Mouse (Mus musculus) forebrain, embryonic 11.5 days (tissue): Measurements from ENCODE around the gene Kif24. TPM values are rescaled to one million over a fixed set of nuclear protein-coding genes. Genes with fewer than 3 reads are reported as not detected.
A peak's percentile ranks its signal among the peaks of the same experiment; 100 is the strongest.

Experiments used
- ATAC-seq: fragments of 200-750 bp; cut with Nextera tagmentation; replicated peaks from 2 replicates; pipeline ENCODE4 v1.8.0; 2017; ENCODE audit warnings: moderate TSS enrichment; ENCODE audit not compliant: low FRiP score
- DNase-seq: peaks from one replicate; pipeline ENCODE4 v3.0.0-alpha.2; 2017; ENCODE audit warnings: low spot score
- H3K27ac ChIP-seq: fragments of 300-500 bp; sonication (generic); 2 replicates; pipeline ENCODE4 v1.5.1; 2014; ENCODE audit warnings: low read depth, low read length
- H3K27me3 ChIP-seq: fragments of 300-500 bp; sonication (generic); 2 replicates; pipeline ENCODE4 v1.6.1; 2014; ENCODE audit warnings: mild to moderate bottlenecking, low read length, mixed read lengths; ENCODE audit not compliant: control insufficient read depth, insufficient read depth
- H3K36me3 ChIP-seq: fragments of 300-500 bp; sonication (generic); 2 replicates; pipeline ENCODE4 v1.6.1; 2014; ENCODE audit warnings: mild to moderate bottlenecking, low read length, moderate library complexity, mixed read lengths; ENCODE audit not compliant: control insufficient read depth, insufficient read depth
- H3K4me1 ChIP-seq: fragments of 300-500 bp; sonication (generic); replicated peaks from 2 replicates; pipeline ENCODE4 v1.6.1; 2014; ENCODE audit warnings: low read length, mixed read lengths; ENCODE audit not compliant: control insufficient read depth, insufficient read depth
- H3K4me2 ChIP-seq: fragments of 300-500 bp; sonication (generic); 2 replicates; pipeline ENCODE4 v1.6.1; 2014; ENCODE audit warnings: low read depth, mild to moderate bottlenecking, low read length, moderate library complexity, mixed read lengths; ENCODE audit not compliant: severe bottlenecking
- H3K4me3 ChIP-seq: fragments of 300-500 bp; sonication (generic); 2 replicates; pipeline ENCODE4 v1.5.1; 2014; ENCODE audit warnings: low read depth, low read length
- H3K9ac ChIP-seq: fragments of 300-500 bp; sonication (generic); 2 replicates; pipeline ENCODE4 v1.6.1; 2014; ENCODE audit warnings: low read length
- H3K9me3 ChIP-seq: fragments of 300-500 bp; sonication (generic); 2 replicates; pipeline ENCODE4 v1.6.1; 2016; ENCODE audit warnings: low read length, mixed read lengths; ENCODE audit not compliant: control insufficient read depth
- WGBS: fragments of 180-500 bp; shearing (Covaris S2); extraction: QIAGEN DNeasy Blood & Tissue Kit; methylation state at CpG from one replicate; pipeline ENCODE4 v1.1.7; 2014; 5-methylcytosine and 5-hydroxymethylcytosine counted together
- polyA plus RNA-seq: library from polyadenylated mRNA; unstranded; fragments of >200 nt; fragmentation: Nextera tagmentation; extraction: Ambion mirVana; gene quantifications from 2 replicates; pipeline ENCODE4 v1.2.1, GENCODE M21; 2014

Kif24 gene
- polyA plus RNA-seq, 1 experiment from 2014 or later: 15.8 TPM

- no peak overlapping the region for H3K9ac ChIP-seq
- no peak for ATAC-seq
- H3K27me3 ChIP-seq: no peaks in the 10 kb centered on the region
- no peak overlapping the region for H3K4me2 ChIP-seq
- no peak for DNase-seq
- 66% methylated on average over 4 of the region's 4 CpGs for WGBS
- H3K36me3 ChIP-seq: no peaks in the 10 kb centered on the region
- no peaks in the 10 kb centered on the region for H3K9me3 ChIP-seq
- H3K27ac ChIP-seq: no peak overlapping the region
- H3K4me3 ChIP-seq: no peak overlapping the region
- H3K4me1 ChIP-seq: no peaks in the 10 kb centered on the region; the same call in 1 of the 2 replicates
These were observed 14.2 kb upstream of the Kif24 start for GRCm38 (mm10) chr4:41478751-41479455.

- DNase-seq (no peak), ATAC-seq (no peak)
- no peak overlapping the region for H3K4me2 ChIP-seq
- H3K9me3 ChIP-seq: no peaks in the 10 kb centered on the region
- H3K4me1 ChIP-seq: no peaks in the 10 kb centered on the region; the same call in 1 of the 2 replicates
- H3K9ac ChIP-seq: no peak overlapping the region
- no peak overlapping the region for H3K27ac ChIP-seq
- no peaks in the 10 kb centered on the region for H3K27me3 ChIP-seq
- 87% methylated on average over 9 of the region's 9 CpGs for WGBS
- H3K4me3 ChIP-seq: no peak overlapping the region
- H3K36me3 ChIP-seq: no peaks in the 10 kb centered on the region
These were observed 13.0 kb upstream of the Kif24 start for GRCm38 (mm10) chr4:41477648-41478160.

DNA sequence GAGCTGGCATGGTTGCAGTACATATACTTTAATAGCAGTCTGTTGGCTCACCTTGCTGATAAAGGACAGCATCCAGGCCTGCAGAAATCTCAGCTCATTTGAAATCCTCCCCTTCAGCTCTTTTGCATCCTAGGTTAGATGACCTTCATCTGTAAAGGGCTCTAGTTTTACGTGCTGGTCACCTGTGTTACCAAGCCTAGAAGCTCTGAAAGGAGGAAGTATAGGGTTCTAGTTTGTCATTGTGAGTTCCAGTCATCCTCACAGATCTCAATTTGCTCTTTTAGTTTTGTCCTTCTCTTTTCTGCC is 6.7 kb upstream of the Kif24 start:
- Histone ChIP-seq H3K36me3 (no peaks in the 10 kb centered on the region), H3K4me3 (no peak overlapping the region), H3K9me3 (no peaks in the 10 kb centered on the region), H3K27me3 (no peaks in the 10 kb centered on the region), H3K4me1 (peaks cover 15% of the 10 kb centered on the region; the same call in 1 of the 2 replicates), H3K9ac (0 out of 2 replicates have a peak overlapping the region, but pooled peaks have one; percentile 4), H3K27ac (peak overlapping the region; percentile 78), H3K4me2 (no peak overlapping the region)
- DNase-seq (no peak), ATAC-seq (no peak)
- 83% methylated on average over 1 of the region's 1 CpGs for WGBS

DNA sequence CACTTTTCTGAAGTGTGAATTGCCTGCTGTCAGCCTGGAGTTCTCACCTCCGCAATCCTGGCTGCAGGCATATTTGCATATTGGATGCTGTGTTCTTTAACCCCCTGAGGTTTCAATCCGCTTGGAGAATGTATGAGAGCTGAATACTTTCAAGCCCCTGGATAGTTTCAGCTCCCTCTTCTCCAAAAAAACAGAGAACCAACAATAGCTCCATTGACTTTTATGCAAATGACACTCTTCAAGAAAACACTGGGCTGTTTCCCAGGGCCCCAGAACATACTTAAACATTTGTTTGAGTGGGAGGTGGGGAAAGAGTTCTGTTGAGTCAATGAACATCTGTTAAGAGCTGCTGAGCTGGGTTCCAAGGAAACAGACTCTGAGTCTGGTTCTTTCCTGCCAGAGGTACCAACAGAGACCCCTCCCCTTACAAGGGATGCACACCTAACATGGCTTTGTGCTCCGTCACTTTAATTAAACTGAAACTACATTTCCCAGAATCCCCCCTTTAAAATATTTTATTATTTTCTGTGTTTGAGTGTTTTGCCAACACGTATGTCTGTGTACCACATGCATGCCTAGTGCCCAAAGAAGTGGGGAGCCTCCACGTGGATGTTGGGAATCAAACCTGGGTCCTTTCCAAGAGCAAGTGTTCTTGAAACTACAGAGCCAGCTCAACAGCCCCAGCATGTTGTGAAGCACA is 6.1 kb upstream of the Kif24 start:
- Histone ChIP-seq H3K36me3 (no peaks in the 10 kb centered on the region), H3K27ac (peak overlapping the region; percentile 78), H3K9me3 (no peaks in the 10 kb centered on the region), H3K4me3 (no peak overlapping the region), H3K4me1 (peaks cover 15% of the 10 kb centered on the region; the same call in 1 of the 2 replicates), H3K4me2 (no peak overlapping the region), H3K9ac (0 out of 2 replicates have a peak overlapping the region, but pooled peaks have one; percentile 4), H3K27me3 (no peaks in the 10 kb centered on the region)
- DNase-seq (peak; percentile 56), ATAC-seq (peak; percentile 74)
- 25% methylated on average over 5 of the region's 5 CpGs for WGBS

DNA sequence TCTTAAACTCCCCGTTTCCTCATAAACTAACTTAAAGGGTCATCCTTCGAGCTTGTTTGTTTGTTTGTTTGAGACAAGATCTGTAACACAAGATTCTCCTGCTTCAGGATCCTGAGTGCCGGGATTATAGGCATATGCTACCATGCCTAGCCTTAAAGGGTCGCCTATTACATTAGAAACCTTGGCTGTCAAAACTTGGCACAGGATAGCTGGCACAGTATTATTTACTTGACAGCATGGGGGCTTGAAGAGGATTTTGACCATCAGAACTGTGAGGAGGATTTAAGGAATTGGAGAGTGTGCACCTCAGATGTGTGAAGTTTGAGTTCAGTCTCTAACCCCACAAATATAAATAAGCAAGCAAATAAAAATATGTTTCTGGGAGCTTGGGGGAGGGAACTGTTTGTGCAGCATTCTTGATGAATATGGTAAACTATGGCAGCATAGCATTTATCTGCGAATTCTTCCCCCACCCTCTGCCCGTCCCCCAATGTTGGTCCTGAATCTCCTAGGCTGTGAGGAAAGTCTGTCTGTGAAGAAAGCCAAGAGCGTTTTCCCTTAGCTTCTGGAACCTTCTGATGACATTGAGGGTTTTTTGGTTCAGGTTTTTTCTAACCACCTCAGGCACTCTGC is 5.5 kb upstream of the Kif24 start:
- Histone ChIP-seq H3K27ac (peak overlapping the region; percentile 51; the same call in 1 of the 2 replicates), H3K9me3 (no peaks in the 10 kb centered on the region), H3K4me2 (no peak overlapping the region), H3K27me3 (no peaks in the 10 kb centered on the region), H3K4me1 (peaks cover 15% of the 10 kb centered on the region; the same call in 1 of the 2 replicates), H3K36me3 (no peaks in the 10 kb centered on the region), H3K4me3 (no peak overlapping the region), H3K9ac (no peak overlapping the region)
- WGBS: 58% methylated on average over 7 of the region's 7 CpGs
- DNase-seq (no peak), ATAC-seq (no peak)

- Histone ChIP-seq H3K27me3 (no peaks in the 10 kb centered on the region), H3K36me3 (no peaks in the 10 kb centered on the region), H3K9me3 (no peaks in the 10 kb centered on the region), H3K4me2 (no peak overlapping the region), H3K4me1 (peaks cover 15% of the 10 kb centered on the region; the same call in 1 of the 2 replicates), H3K4me3 (no peak overlapping the region), H3K9ac (no peak overlapping the region), H3K27ac (no peak overlapping the region)
- WGBS: 76% methylated on average over 10 of the region's 10 CpGs
- DNase-seq (no peak), ATAC-seq (no peak)
These were observed 4.5 kb upstream of the Kif24 start for GRCm38 (mm10) chr4:41469199-41469598.

GRCm38 (mm10) chr4:41468396-41469080 is 3.9 kb upstream of the Kif24 start:
- Histone ChIP-seq H3K9me3 (no peaks in the 10 kb centered on the region), H3K27ac (no peak overlapping the region), H3K4me2 (no peak overlapping the region), H3K27me3 (no peaks in the 10 kb centered on the region), H3K9ac (no peak overlapping the region), H3K4me1 (peaks cover 15% of the 10 kb centered on the region; the same call in 1 of the 2 replicates), H3K4me3 (no peak overlapping the region), H3K36me3 (no peaks in the 10 kb centered on the region)
- DNase-seq (peak; percentile 59), ATAC-seq (no peak)
- 60% methylated on average over 17 of the region's 17 CpGs for WGBS

DNA sequence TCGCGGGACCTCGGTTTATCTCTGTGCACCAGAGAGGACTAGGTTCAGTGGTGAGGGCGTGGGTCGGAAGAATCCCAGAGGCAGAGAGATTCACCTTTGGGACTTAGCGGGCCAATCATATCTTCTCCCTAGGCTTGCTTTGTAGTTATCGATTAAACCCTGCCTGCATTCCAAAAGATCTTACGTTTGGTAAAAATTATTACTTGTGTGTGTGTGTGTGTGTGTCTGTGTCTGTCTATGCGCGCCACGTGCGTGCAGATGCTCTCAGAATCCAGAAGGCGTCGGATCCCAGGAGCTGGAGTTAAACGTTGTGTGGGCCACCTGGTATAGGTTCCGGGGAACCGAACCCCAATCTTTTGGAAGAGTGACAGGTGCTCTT is 589 bp upstream of the Kif24 start:
- Histone ChIP-seq H3K36me3 (no peaks in the 10 kb centered on the region; the same call in 1 of the 2 replicates), H3K4me3 (peak overlapping the region; percentile 74), H3K27ac (no peak overlapping the region; the same call in 1 of the 2 replicates), H3K4me2 (peak overlapping the region; percentile 80), H3K9ac (peak overlapping the region; percentile 69), H3K27me3 (no peaks in the 10 kb centered on the region), H3K4me1 (peaks cover 3% of the 10 kb centered on the region; the same call in 1 of the 2 replicates), H3K9me3 (no peaks in the 10 kb centered on the region)
- DNase-seq (no peak), ATAC-seq (no peak; the same call in 1 of the 2 replicates)
- WGBS: 3% methylated on average over 17 of the region's 17 CpGs
